Mouse (Mus musculus) brain, embryonic 18.5 days (tissue): ENCODE results near the gene Mettl24.

Source experiments
- DNase-seq: peaks from one replicate; pipeline ENCODE4 v3.0.0-alpha.2; 2012; ENCODE audit warnings: low read depth, low spot score

Mettl24 gene

DNA sequence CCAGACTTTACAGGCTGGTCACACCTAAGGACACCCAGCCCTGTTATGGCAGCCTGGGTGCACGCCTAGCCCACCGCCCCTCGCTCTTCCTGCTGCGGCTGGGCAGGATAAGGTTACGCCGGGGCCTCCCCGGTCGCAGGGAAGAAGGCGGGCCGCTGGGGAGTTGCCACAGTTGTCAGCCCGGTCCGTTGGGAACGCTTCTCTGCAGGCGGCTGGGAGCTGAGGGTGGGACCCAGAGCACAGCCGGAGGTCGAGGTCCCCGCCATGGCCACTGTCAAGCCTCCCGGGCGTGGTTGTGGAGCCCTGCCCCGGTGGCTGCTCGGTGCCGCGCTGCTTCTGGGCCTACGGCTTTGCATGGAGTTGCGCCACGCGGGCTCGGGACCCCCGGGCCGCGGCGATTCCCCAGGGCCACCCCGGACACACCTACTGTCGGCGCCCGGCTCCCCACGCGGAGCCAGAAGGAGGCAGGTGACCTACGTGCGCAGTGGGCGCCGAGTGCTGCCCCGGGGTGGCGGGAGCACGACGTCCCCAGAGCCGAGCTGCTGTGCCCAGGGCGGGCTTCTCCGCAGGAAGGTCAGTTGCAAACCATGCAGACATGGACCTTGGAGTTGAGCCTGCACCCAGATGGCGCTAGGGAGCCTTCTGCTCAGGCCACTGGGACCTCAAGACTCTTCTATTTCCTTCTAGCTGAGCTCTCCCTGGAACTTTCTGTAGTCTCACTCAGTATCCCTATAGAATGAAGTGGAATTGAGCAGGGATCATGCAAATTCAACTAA, at the start of gene Mettl24:
Mettl24 (plus strand) TSS at position 191 of the 776 bp plus-strand sequence.
- DNase-seq = no peak

DNA sequence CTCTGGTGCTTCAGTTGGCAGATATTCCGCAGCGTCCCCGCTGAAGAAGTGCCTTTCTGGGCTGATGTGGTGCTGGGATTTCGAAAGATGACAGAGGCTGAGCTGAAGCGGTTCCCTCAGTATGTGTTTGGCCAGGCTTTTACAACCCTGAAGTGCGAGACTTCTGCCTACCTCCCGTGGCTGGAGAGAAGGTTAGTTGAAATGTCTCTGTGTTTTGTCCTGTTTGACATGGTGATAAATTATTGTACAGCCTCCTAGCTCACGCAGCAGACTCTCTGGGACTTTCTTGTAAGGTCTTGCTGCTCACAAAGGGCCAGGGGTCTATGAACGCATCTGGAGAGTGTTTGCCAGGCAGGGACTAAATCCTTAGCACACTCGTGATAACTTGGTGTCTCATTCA, 45.8 kb upstream of the Mettl24 start:
- DNase-seq = no peak

DNA sequence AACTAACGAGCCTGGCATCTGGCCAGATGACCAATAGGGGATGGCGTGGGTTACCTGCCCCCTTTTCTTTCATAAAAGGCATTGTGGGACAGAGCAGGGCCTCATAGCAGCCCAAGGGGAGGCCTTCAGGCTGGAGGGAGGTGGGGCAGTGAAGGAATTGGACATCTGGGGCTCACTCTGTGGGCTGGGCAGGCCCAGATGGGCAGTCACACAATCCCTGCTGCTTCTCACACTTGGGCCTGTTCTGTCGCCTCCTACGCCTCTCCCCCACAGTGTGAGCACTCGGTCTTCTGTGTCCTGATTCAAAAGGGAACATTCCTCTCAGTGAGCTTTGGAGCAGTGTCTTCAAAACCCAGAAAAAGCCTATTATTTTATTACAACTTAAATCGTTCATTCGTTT, 44.8 kb upstream of the Mettl24 start:
- no peak for DNase-seq

DNA sequence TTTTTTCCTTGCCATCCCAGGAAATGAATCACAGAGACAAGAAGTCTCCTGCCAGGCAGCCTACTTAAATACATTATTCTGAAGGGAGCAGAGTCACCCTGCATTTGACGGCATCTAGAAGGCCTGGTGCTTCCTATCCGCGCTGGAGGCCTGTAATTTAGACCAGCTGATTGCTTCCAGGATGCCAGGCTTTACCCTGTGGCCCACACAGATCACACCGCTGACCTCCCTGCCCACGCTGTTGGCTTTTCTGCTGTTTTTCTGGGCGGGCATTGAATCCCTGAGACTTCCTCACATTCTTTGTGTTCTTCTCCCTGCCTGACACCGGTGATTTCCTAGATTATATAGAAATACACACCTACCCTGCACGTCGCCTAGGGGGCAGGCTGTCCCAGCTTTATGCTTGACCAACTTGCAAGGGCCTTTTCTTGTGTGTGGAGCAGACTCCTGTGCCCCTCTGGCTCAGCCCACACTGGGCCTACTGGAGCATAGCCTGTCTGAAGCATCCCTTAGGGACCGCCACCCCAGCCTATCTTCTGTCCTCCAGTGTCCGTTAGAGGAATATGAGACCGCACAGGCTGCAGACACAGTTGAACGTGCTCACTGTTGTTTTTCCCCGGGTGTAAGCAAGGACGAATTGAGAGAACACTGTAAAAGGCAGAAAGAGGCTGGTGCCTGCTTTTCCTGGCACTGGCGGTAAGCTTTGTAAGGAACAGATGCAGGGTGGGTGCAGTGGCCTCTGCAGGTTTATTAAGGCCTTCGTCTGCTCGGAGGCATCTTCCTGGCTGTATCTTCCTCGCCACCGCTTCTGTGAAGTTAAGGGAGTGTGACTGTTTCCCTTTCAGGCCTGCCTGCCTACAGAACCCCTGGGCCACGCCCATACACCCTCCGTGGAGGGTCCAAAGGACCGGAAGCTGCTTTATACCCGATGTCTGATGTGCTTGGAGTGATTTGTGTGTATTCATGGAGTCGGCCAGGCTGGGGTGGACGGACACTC, 44.0 kb upstream of the Mettl24 start:
- no peak for DNase-seq

DNA sequence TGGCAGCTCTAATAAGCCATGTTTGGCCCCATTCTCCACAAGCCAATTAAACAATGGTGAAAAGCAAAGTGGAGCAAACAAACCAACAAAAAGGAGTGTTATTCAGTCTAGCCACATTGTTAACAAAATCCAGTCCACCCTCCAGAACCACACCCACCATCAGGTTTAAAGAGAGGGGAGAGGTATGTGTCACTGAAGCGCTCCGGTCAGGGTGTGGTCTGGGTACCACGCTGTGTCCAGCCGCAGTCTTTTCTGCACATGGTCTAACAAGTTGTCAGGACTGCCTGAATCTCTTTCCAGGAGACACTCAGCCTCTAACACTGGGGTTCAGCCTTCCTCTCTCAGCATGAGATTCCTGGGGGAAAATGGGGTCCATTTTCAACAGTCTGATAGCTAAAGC, 42.7 kb upstream of the Mettl24 start:
- no peak for DNase-seq

DNA sequence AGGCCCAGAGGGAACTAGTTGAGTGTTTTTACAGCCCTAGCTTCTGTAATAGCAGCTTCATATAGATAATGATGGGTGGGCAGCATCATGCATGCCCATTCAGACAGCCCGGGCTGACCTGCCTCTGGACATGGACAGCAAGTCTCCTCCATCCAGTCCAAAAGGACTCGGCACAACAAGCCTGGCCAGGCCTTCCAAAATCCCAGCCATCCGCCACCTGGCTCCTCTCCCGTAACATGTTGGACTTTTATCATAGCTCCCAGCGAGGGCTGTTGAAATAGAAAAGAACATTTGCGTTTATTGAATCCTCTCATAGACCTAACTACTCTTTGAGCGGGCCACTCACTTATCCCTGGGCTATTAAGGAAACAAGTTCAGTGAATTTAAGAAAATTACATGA, 41.2 kb upstream of the Mettl24 start:
- DNase-seq = no peak

DNA sequence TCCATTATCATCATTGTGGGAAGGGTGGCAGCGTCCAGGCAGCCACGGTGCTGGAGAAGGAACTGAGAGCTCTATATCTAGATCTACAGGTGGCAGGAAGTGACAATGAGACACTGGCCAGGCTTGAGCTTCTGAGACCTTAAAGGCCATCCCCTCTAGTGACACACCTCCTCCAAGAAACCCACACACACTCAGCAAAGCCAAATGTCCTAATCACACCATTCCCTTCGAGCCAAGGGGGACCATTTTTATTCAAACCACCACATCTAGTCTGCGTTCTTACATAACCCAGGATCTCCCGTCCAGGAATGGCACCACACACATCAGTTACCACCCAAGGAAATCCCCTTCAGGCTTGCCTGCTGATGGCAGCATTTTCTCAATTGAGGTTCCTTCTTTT, 40.0 kb upstream of the Mettl24 start:
- no peak for DNase-seq

DNA sequence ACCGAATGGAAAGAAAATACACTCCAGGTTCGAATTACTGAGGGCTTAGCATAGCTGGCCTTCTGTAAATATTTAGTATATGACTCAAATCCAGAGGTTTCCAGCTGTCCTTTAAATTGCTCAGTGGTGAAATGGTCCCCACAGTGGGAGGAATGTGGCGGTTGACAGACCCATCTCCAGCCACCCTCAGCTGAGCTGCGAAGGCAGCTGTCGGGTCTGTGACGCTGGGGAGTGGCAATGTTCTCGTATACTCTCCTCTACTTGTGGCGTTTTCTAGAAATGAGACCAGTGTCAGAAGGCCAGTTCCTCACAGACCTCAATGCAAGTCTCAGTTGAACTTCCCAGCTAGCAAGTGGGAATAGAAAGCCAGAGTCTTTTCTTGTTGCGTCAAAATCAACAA, 38.6 kb upstream of the Mettl24 start:
- no peak for DNase-seq

DNA sequence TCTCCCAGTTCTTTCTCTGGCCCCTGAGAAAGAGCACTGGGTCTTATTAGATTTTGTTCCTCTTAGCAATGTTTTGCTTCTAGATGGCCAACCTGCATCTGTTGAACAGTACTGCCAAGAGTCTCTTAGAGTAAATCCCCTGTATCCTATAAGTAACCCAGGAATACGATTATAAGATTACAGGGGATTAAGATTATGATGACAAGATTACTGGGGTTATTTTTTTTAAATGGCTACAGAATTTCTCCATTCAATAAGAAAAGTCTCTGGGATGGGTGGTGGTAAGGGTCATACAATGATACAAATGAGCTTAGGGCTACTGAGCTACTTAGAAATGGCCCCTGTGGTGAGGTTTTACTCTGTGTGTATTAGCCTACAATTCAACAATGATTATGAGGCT, 37.7 kb upstream of the Mettl24 start:
- no peak for DNase-seq

DNA sequence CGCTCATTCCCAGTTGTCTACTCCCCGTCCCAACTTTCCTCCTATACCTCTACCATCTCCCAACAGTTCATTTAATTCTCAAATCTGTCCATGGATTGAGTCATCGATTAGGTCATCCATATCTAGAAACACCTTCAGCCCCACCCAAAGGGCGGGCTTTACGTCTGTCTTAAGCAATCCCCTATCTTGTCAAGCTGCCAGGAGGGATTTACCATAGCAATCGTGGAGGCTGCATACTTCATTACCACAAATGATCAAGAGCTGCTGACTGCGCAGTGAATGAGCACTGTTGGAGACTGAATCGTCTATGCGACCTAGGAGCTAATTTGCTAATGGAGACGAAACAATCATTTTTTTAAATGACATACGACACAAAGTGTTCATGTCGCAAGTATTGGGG, 34.3 kb upstream of the Mettl24 start:
- DNase-seq = no peak

DNA sequence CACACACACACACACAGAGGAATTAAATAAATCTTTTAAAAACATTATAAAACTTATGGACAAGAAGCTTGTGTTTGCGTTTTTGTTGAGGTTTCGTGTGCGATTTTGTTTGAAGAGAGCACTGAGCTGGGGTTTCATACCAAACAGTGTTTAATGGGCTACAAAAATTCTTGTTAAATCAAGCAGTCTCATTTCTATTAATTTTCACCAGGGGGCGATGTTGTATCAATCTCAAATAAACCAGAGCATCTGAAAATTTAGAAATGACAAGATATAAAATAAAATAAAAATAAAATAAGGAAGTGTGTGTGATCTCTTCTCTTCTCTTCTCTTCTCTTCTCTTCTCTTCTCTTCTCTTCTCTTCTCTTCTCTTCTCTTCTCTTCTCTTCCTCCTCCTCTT, 33.4 kb upstream of the Mettl24 start:
- DNase-seq = peak; percentile 50

DNA sequence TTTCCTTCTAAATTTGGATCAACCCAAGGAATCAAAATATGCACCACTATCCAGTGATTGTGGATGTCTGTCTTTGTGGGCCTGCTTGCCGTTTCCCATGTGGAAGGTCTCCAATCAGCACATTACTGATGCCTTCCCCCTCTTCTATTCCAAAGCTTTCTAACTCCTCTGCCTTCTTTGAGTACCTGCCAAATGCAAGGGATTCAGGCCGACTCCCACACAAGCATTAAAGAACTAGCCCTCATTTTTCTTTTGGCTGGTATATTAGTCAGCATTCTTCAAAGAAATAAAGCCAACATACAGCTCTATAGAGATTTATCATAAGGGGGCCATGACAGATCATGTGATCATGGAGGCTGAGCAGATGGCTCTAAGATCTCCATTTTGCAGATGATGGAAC, 31.4 kb upstream of the Mettl24 start:
- DNase-seq = no peak

DNA sequence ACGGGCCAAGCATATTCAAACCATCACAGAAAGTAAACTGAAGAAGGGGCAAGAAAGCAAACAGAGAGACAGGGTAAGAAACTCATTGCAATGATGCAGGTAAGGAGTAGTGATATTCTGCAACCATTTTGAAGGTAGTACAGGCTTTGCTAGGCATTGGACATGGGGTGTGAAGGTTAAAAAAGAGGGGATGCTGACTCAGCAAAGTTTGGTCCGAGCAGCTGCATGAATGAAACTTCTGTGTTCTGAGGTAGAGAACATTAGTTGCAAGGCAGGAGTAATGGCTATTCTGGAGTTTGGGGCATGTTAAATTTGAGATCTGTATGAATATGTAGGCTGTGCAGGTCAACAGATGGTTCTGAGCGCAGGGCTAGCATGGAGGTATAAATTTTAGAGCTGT, 17.8 kb upstream of the Mettl24 start:
- DNase-seq = no peak

DNA sequence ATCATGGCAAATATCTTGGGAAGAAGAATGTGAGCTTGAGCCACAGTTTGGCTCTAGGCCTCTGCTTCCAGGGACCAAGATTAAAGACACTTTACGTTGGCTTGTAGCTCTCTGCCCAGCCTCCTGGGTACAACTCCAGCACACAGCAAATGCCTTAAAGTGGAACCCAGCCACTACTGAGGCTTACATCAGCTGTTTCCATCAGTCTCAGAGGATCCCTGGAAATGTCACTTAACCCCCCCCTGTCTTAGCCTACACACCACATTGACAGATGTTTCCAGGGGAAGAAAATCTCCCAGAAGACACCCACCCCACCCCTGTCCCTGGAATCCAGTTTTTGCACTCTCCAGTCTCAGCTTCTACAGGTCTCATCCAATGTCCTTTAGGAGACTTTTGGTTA, 16.1 kb upstream of the Mettl24 start:
- no peak for DNase-seq

DNA sequence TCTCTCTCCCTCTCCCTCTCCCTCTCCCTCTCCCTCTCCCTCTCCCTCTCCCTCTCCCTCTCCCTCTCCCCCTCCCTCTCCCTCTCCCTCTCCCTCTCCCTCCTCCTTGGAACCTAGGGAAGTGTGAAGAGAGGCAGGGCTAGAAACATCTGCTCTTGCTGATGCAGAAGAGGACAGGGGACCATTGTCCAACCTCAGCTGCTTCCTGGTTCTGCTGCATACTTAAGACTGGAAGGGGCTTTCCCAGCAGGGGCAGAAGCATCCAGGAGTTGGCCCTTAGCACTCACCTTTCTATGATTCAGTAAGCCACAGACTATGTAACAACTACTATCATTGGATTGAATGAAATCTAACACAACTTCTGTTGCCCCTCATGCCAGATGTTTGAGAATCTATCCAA, 14.4 kb upstream of the Mettl24 start:
- DNase-seq = no peak

DNA sequence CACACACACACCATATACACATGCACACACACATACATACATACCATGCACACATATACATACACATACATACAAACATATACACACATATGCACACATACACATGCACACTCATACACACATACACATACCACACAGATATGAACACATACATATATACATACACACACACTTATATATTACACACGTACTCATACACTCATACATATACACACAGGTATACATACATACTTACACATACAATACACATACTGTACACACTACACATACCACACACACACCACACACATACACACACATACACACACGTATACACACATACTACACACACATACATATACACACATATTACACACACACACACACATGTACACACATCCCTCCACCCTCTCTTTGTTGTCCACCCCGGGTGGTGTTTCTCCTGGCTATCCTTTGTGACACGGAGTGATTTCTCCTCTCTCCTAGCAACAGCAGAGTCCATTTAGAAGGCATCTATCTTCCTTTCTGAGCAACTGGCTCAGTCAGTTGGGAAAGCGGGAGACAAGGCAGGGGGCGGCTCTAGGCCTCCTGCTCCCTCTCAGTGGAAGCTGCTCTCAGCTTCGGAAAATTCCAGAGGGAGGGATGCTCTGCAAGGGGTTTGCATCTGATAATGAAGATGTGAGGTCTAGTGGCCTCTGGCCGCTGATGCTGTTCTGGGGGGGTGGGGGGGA, 10.3 kb upstream of the Mettl24 start:
- DNase-seq = no peak

DNA sequence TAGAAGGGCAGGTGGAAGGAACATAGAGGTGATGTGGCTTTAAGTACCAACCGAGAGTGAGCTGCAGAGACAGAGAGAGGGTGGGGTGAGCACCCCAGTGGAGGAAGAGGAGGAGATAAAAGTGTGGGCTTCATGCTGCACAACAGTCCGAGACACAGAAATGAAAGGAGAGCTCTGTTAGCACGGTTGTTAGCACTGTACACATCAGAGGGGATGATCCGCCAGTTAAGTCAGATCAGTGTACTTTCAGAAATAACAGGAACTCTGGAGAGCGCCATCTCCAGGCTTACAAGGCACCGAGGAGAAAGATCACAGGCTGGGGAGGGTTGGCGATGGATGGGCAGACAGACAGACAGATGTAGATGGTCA, 9.8 kb upstream of the Mettl24 start:
- DNase-seq = no peak

DNA sequence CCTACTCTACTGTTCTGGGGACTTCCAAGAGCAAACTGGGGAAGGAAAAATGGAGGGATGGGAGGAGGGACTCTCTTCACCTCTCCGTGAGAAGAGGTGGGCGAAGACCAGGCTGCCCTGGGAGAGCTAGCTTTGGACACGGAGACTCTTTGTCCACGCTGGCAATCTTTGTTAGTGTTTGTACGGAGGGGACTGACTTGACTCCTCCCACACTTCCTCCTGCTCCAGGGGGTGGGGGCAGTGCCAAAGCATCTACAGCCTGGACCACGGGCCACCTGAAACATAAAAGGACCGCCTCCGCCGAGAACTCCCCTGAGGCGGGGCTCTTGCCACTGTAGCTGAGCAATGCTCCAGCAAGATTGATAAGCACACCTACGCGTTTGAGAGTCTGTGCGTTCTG, 8.9 kb upstream of the Mettl24 start:
- no peak for DNase-seq

DNA sequence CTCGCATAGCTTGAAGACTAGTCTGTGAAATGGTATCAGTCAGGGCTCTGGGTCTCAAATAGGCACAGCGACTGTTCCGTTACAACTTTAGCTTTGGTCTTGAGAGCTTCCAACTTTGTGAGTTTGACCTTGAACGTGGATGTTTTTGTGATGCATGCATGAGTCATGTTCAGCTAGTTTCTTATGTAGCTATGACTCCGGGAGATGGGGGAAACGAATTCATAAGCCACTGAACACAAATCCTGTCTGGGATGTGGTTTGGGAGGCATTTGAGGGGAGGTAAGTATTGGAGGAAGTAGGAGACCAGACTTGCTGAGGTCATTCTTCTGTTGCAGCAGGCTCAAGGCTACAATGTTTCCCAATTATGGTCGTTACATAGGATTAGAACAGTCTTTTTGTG, 7.2 kb upstream of the Mettl24 start:
- DNase-seq = no peak

DNA sequence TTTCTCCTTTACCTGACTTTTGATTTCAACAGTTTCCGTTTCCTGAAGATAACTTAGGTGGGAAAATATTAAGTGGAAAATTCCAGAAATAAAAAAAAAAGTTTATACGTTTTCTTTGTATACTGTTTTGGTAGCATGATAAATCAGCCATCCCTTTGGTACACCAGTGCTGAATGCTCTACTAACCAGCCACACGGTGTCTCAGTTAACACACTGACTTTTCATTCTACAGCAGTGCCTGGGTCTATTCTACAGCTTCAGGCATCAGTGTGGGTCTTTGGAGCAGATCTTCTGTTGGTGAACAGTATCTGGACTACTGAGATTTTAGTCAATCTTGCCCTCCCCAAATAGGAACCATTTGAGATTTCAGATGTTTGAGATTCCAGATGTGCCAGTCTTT, 4.6 kb upstream of the Mettl24 start:
- no peak for DNase-seq

DNA sequence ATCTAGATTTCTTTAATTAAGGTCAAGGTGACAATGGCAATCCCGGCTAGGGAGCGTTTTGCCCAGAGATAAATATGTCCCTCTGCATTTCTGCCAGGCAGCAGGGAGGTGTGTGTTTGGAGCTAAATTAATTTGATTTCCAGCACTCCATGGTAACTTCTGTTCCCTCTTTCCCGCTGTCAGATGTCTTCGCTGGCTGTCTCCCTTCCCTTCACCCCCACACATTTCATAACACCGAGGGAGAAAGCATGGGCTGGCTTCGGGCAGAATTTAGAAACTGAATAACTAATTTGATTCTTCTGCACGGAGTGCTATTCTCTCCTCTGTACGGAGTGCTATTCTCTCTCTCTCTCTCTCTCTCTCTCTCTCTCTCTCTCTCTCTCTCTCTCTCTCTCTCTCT, 612 bp upstream of the Mettl24 start:
- no peak for DNase-seq

DNA sequence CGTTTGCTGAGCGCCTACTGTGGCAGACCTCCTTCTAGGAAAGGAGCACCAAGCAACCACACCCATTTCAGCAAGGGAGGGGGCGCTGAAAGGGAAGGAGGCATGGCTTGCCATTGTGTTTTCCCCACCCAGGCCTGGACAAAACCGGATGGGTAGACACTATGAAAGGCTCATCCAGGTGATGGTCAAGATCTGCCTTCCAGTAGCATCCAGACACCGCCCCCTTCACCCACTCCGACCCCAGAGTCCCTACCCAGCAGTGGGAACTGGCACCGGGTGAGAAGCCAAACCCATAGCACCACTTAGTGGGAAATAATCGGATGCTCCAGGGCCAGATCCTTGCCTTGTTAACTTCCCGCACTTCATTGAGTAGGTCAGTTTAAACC, 779 bp downstream of the Mettl24 start:
- DNase-seq = no peak
